Mouse (Mus musculus): ENCODE measurements at regions not wholly inside any gene's neighbourhood (a gene's known extent, or its start where the extent isn't known, plus 50 kb on each side); places are given as distances from the start of the nearest gene placed in this dataset.
A peak's percentile ranks its signal among the peaks of the same experiment; 100 is the strongest.
"Not testable (repeated sequence)": the region's sequence is repeated elsewhere in the genome, so short reads cannot be mapped to it uniquely, and the experiment has no call there.

DNA sequence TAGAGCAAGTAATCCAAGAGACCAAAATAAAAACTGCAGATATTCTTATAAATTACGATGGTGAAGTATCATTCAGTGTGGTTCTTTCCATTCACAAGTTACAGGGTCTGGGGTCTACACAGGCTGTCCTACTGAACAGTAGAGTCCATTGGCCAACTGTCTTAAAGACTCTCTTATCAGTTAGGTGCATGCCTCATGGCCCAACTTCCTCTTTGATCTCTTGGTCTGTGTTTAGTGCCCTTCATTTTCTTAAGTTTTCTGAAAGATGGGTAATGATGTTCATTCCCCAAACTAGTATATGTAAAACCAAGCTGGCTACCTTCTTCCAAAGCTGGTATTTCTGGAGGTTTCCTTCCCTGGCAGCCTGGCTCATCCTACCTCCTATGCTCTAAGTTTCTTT, 268.7 kb upstream of the Ift57 start:
- DNase-seq, result no peak

DNA sequence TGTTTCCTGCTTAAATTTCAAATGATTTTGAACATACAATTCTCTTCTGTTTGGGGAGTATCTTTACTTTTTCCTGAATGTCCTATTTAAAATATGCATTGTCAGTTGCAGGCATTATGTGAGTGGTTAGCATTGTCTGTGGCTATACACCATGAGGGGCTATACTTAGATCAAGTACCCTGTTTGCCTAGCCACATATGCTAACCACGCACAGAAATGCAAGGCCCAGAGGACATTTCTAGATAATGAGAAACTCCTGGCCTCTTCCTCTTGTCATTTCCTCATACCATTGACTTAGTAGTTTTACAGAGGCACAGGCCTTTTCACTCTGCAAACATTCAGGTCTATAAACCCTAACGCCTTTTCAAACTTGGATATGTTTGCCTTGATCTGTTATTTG, 267.1 kb upstream of the Ift57 start:
- DNase-seq, result no peak

DNA sequence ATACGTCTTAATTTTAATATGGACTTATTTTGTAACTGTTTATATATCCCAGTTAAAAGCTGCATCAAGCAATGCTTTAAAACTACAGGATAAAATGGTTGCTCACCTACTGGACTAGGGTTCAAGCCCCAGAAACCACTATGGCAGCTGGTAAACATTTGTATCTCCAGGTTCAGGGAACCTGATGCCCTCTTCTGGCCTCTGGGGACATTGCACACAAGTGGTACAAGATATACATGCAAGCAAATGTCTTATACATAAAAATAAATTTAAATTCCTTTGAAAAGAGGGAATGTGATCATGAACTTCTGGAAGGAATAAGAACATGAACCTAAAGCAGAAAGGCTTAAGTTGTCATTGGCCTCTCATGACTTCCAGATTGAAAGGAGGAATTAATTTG, 257.8 kb upstream of the Ift57 start:
- no peak for DNase-seq

DNA sequence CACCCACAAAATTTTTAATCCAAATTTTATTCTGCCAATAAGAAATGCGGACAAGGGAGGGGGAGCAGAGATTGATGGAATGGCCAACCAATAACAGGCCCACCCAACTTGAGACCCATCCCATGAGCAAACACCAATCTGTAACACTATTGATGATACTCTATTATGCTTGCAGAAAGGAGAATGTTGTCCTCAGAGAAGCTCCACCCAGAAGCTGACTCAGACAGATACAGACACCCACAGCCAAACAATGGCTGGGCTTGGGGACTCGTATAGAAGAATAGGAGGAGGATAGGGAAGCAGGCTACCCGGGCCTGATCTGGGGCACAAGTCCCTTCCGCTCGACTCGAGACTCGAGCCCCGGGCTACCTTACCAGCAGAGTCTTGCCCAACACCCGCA, 251.7 kb upstream of the Ift57 start:
- DNase-seq, result not testable (repeated sequence)

DNA sequence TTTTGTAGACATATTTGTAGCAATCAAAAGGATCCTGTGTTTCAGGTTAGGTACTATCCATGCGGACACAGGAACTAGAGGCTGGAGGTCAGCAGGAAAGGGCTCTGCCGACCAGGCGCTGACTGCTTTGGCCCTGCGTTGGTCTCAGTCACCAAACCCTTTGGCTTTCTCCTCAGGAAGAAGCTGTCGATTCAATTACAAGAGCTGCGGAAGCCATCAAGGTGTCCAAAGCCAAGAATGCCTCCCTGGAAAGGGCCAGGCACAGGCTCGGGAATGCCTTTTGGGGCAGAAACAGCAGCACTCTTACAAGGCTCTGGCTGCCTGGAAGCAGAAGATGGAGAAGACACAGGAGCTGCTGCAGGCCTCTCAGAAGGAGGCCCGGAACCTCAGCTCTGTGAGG, 205.2 kb upstream of the Ift57 start:
- DNase-seq, result no peak

DNA sequence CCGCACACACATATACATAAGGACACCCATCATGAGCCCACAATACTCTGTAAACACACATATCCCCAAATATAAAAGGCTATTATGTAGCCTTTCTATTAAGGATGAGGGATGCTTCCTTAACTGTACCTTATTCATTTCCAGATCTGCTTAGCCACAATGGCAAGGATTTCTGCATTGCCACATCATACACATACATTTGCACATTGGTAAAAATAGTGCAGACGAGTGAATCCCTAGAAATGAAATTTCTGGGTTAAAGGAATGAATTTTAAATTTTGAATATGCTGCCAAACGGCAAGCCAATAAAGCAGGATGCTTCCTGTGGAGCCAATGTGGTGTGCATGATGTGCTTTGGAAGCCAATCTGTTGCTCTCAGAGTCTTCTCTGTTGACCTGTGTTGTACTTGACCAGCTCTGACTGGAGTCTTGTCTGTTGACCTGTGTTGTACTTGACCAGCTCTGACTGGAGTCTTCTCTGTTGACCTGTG, 201.5 kb upstream of the Ift57 start:
- DNase-seq, result no peak

DNA sequence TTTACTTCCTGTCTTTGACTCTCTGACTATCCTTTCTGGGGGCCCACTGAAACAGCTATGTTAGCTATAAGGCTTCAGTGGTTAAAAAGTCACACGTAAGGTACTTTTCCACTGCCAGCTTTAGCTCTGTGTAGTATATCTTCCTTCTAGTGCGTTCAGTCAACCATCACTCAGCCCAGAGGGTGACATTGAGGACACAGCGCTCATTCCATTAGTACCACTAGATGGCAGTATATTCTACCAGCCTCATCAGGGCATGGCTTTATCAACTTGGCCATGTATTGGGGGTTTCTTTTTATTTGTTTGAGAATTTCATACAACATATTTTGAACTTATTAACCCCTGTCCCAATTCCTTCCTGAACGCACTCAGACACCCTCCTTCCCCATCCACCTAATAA, 198.2 kb upstream of the Ift57 start:
- peak; percentile 32 for DNase-seq

DNA sequence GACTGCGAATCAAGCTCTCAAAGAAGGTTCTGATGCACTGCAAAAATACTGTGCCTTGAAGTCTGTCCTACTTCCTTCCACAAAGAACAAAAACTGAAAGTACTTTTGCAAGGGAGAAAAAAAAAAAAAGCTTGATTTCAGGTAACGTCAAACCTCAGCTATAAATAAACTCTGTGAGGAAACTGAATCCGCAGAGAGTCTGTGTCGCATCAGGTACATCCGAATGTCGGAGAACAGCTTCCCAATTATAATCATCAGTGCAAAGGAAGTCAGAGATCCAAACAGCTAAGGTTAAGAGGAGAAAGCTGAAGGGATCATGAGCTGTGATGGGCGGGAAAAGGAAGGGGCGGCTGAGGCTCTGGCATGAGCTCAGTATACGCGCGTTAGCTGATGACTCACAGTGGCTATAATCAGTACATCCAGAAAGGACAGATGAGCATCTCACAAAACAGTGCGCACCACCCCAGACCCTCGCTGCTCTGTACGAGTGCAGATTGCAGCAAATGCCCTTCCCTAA, 195.1 kb upstream of the Ift57 start:
- DNase-seq, result peak; percentile 17

DNA sequence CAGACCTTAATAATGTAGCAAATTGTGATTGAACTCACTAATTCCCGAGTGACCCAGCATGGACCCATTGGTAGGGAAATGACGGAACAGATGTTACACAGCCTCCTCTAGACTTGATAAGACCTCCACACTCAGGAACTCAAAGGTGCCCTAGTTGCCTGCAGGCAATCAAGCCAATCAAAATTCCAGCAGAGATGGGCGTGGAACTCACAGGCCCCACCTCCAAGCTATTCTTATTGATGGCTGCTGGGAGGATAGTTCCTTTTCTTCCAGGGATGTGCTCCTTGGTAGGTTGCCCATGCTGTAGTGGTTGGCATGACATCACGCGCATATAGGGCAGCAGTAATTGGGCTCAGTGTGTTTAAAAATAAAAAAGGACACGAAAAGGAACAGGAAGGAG, 194.4 kb upstream of the Ift57 start:
- DNase-seq, result no peak

DNA sequence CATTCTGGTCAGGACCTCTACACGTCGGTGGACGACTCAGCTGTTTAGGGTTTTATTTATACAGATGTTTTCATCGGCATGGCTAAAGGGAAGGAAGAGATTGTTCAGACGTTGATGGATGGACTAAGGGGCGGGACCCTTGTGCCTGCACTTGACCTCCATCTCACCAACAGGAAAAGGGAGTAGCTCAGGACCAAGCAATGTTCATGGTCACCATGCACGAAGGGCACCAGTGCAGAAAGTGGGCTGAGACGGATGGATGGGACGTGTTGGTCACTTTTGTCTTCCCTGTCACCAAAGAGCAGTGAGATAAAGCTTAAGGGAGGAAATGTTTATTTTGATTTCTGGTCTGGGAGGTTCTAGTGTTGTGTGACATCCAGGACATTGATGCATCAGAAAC, 193.8 kb upstream of the Ift57 start:
- no peak for DNase-seq

DNA sequence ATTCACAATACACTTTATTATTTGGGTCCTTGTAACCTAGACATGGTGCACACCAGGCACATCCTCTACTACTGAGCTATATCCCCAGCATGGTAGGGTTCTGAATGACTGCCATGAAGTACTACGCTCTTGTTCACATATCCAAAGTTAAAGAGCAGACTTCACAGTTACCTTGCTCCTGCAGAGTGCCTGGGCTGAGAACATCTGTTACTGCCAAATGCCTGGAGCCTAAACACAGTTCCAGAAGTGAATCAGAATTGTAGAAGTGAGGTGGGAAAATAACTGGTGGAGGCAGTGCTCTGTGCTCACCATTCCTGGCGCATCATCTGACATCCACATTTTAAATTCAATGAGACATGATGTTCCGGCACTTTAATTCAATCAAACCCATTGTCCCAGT, 180.2 kb upstream of the Ift57 start:
- peak; percentile 20 for DNase-seq

DNA sequence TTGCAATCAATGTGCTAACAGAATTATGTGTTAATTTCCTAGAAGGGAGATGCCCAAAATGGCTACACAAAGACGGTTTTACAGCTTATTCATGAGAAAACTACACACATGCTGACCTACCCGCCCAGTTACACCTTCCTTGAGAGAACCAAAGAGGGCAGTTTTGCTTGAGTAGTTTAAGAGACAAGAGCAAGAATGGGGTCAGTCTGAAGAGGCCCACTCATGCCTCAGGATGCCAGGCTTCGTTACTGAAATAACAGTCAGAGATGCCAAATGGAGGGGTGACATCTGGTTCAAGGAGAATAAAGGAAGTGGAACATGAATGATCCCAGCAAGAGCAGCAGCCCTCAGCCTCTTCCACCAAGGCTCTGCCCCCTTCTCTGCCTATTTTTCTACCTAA, 178.6 kb upstream of the Ift57 start:
- DNase-seq, result no peak

DNA sequence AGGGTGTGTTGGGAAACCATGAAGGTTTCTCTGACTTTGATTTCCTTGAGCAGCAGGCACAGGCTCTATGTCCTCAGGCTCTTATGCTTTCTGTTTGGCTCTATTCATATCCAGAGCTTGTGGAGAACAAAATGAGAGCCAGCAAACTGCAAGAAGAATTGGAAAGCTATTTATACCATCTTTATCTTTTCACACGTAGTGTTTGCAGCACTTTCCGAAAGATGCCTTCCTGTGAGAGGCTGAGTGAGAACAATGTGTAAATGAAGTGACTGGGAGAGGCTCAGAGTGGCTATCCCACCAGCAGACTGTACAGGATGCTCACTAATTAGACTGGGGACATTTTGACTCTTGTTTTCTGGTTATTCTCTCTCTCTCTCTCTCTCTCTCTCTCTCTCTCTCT, 177.3 kb upstream of the Ift57 start:
- no peak for DNase-seq

DNA sequence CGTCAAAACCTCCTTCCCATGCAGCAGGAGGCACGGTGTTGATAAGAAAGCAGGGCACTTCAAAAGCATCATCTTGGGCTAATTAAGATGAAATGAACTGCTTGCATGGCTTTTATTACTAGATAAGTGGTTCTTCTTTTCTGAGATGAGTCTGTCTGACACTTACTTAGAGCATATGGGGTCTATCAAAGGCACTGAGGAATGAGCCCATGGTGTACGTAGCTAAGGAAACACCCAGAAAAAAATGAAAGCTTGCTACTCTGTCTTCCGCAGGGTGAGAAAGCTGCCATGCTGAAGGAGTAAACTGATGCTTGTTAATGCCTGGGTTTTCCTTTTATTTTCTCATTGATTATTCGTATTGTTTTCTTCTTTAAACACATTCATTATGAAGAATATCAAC, 176.5 kb upstream of the Ift57 start:
- no peak for DNase-seq

DNA sequence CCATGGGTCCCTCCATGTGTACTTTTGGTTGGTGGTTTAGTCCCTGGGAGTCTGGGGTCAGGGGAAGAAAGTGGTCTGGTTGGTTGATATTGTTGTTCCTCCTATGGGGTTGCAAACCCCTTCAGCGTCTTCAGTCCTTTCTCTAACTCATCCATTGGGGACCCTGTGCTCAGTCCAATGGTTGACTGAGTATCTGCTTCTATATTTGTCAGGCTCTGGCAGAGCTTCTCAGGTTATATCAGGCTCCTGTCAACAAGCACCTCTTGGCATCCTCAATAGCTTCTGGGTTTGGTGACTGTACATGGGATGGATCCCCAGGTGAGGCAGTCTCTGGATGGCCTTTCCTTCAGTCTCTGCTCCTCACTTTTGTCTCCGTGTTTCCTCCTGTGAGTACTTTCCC, 170.4 kb upstream of the Ift57 start:
- DNase-seq, result not testable (repeated sequence)

DNA sequence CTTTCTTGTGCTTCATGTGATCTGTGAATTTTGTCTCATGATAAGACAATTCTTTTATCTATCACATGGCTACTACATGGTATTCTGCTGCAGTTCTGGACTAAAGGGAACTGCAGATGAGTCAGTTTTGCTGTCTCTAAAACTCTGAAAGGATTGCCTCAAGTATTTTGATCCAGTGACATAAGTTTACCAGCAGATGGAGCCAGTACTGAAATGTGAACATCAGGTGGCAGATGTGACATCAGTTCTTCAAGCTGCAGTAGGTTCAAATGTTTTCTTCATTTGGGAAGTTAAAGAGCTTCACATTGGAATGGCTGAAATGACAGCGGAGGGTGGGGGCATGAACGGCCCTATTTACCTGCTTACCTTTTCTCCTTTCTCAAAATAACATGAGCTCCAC, 170.0 kb upstream of the Ift57 start:
- DNase-seq, result peak; percentile 12

DNA sequence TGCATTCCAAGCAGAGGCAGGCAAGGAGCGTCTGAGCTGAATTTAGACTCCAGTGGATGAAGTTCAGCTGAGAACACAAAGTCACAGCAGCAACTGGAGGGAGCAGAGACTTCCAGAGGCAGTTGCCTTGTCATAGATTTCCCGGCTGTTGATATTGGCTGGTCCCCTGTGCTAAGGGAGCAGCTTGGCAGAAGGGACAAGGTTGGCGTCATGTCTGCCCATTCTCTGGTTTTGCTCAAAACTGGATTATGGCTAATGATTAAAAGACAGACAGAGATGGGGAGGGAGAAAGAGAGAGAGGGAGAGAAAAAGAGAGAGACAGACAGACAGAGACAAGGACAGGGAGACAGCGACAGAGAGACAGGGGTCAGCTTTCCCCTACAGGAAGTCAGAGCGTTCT, 169.0 kb upstream of the Ift57 start:
- DNase-seq, result no peak

DNA sequence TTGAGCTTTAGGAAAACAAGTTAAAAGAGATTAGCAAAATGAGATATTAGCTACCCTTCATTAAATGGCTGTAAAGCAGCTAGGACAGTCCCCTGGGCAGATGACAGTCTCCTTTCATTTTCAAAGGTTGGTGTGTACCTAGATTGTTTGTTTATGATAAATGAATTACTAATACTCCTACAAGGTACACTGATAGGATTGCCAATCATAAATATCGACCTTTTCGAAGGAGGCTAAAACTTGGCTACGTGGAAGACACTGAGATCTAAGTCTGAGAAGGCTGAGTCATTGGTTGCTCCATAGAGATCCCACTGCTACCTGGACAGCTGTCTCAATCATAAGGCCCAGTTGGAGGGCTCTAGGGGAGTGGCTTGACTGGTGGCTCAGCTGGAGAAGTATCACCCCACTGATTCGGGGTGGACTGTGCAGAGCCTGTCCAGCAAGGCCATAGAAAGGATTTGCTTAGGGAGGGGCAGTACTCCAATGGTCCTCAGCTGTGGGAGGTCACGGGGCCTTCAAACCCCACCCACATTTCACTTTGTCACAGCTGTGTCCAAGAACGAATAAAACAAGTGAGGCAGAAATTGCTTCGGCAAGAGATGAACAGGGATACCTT, 166.9 kb upstream of the Ift57 start:
- DNase-seq, result no peak

DNA sequence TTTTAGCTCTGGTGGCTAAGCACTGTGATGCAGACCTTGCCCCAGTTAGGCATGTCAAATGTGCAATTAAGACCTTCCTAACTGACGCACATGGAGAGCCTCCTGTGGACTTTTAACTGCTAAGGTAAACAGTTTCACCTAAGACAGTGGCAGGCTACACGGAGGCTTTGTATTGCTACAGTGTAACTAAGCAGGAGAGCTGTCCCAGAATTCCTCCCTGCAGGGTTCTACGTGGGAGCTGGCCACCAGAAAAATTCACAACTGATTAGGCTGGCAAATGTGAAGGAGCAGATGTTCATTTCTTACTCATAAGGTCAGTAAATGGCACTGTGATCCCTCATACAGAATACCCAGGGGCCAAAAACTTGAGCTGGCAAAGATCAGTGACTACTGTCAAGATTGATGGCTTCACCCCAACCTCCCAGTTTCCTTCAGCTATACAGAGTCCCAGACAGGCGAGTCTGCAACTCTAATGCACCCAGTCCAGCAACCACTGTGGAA, 165.5 kb upstream of the Ift57 start:
- no peak for DNase-seq

DNA sequence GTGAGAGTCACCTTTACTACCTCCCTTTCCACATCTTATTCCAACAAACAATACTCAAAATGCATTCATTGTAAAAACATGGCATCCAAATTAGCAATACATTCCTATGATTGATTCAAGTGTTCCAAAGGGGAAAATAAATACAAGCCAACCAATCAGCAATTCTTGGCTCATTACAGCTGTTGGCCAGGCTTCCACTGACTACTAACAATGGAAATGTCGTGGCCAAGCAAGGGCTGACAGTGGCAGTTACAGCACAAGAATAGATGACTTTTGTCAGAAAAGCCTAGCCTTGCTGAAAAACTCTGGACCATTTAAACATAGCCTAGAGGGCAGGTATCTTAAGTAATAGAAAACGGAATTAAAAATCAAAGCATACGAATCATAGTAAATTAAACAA, 148.8 kb upstream of the Ift57 start:
- DNase-seq, result peak; percentile 42

DNA sequence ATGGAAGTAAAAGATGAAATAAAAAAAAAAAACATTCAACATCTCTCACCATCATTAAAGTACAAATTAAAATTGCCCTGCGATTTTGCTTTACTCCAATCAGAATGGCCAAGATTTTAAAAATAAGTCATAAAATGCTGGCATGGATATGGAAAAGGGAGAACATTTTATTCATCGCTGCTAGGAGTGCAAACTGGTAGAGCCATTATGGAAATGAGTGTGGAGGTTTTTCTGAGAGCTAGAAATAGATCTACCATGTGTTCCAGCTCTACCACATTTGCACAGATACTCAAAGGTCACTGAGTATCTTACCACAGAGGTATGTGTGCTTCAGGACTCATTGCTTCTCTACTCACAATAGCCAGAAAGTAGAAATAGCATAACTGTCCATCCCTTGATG, 129.0 kb upstream of the Ift57 start:
- DNase-seq, result no peak

DNA sequence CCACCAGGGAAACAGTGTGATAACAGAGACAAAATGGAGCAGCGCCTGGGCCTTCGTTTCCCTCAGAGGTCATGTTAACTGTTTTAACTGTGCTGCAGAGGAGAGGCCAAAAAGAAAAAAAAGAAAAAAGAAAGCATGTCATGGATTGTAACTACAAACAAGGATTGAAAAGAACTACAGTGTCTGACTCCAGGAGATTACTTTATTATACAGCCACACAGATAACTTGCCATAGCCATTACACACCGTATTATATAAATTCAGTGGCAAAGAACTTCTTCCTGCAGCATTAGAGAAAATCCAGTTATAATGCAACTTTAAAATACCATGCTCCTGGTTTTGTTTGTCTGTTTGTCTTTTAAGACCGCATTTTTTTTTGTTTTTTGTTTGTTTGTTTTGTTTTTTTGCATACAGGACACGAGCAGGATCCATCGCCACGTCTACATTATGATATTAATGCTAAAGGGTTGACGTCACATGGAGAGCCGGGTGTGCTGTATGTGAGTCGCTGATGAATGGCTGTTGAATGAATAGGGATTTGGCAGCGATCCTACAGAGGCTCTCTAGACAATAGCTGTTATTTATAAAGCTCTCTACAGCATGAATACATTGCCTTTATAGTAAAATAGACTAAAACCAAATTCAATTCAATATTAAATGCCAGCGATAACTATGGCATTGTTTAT, 126.4 kb upstream of the Ift57 start:
- DNase-seq, result peak; percentile 30

DNA sequence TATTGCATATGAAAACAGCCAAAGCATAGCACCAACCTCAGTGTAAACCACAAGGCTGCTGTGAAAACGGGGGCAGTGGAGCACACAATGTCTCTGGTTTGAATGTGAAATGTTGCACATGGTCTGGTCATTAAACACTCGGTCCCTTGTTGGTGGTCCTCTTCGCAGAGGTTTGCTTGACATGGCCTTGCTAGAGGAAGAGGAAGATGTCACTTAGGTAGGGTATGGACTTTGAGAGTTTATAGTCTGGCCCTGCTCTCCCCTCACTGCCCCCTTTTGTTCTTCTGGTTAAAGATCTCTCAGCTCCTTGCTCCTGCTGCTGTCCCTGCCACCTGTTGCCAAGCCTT, 125.9 kb upstream of the Ift57 start:
- no peak for DNase-seq

DNA sequence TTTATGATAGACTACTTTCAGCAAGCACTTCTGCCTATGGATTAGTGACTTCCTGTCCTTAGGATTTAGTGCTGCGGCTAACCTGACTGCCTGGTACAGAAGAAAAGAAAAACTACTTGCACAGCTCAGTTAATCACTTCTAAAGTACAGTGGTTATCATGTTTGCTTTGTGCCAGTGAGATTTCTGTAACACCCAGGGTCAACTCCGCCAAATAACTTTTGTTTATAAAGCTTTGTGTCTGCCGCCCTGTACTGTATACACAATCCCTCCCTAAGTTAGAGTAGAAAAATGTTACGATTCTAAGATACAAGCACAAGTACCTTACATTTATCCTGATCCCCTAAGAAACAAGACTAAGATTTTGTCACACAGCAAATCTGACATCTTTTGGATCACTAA, 120.1 kb upstream of the Ift57 start:
- no peak for DNase-seq

DNA sequence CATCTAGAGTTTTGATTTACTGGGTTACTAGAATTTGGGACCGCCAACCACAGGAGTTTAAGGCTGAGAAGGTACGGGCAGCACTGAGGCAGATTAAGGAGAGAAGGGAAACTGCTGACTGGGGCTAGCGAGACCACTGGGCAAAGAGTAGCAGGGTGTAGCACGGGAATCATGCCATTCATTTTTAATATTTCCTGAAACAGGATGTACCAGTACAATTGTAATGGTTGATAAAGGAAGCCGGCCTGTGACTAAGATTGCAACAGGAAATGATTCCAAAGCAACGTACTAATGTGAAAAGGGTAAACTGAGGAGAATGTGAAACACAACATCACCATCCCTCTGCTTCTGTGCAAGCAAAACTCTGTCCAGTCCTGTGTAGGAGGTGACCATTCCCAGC, 118.3 kb upstream of the Ift57 start:
- DNase-seq, result no peak

All from layer of hippocampus, adult 9-11 months (tissue).